Mouse (Mus musculus) cerebellum, adult 18-20 months (tissue): Measurements from ENCODE around the gene Osm.
A peak's percentile ranks its signal among the peaks of the same experiment; 100 is the strongest.

Experiments used
- DNase-seq, 2 experiments: peaks; one replicate each; pipeline ENCODE4 v3.0.0; 2021

Gene Osm

GRCm38 (mm10) chr11:4216248-4217000 lies 19.8 kb upstream of the Osm start:
- no peak for DNase-seq

GRCm38 (mm10) chr11:4217914-4218629 lies 18.1 kb upstream of the Osm start, which contains the start of gene Castor1:
Gene Castor1 (plus strand): TSS chr11:4218225.
- peak; percentile 41 for DNase-seq

GRCm38 (mm10) chr11:4218637-4219036 lies 17.6 kb upstream of the Osm start:
- no peak for DNase-seq

GRCm38 (mm10) chr11:4219317-4219751 lies 16.9 kb upstream of the Osm start:
- peak; percentile 68 to 70 for DNase-seq

- no peak for DNase-seq
These were observed 16.3 kb upstream of the Osm start for GRCm38 (mm10) chr11:4219908-4220307.

- peak; percentile 77 to 85 for DNase-seq
These were observed 15.5 kb upstream of the Osm start for GRCm38 (mm10) chr11:4220443-4221400.

GRCm38 (mm10) chr11:4222046-4222950 lies 13.9 kb upstream of the Osm start:
- DNase-seq: no peak

- DNase-seq: no peak
These were observed 12.6 kb upstream of the Osm start for GRCm38 (mm10) chr11:4223393-4224188.

- DNase-seq: no peak
These were observed 12.0 kb upstream of the Osm start for GRCm38 (mm10) chr11:4224223-4224622.

- DNase-seq: no peak
These were observed 9.5 kb upstream of the Osm start for GRCm38 (mm10) chr11:4226569-4227325.

- DNase-seq: peak; percentile 82 to 87
These were observed 7.8 kb upstream of the Osm start for GRCm38 (mm10) chr11:4228463-4228862.

GRCm38 (mm10) chr11:4229841-4230240 lies 6.4 kb upstream of the Osm start:
- DNase-seq: no peak

- DNase-seq: no peak
These were observed 4.8 kb upstream of the Osm start for GRCm38 (mm10) chr11:4231435-4231834.

- DNase-seq: no peak
These were observed 3.6 kb upstream of the Osm start for GRCm38 (mm10) chr11:4232644-4233043.

GRCm38 (mm10) chr11:4235052-4235655 lies 1.1 kb upstream of the Osm start:
- DNase-seq: no peak

GRCm38 (mm10) chr11:4236546-4237067 lies 387 bp downstream of the Osm start:
- no peak for DNase-seq

GRCm38 (mm10) chr11:4237389-4237912 lies 1.2 kb downstream of the Osm start:
- no peak for DNase-seq

GRCm38 (mm10) chr11:4238167-4238566 lies 1.9 kb downstream of the Osm start:
- no peak for DNase-seq

- DNase-seq: no peak
These were observed 3.5 kb downstream of the Osm start for GRCm38 (mm10) chr11:4239691-4240090.
